Mouse (Mus musculus) MEL (cell line): ENCODE data around the gene Cd83. TPM values are rescaled to one million over a fixed set of nuclear protein-coding genes. Genes with fewer than 3 reads are reported as not detected.

Source experiments
- DNase-seq: peaks from one replicate; pipeline ENCODE4 v3.0.0; 2011; ENCODE audit warnings: low read depth, low spot score
- H3K27ac ChIP-seq: 2 replicates; pipeline ENCODE4 v1.5.1; 2012; ENCODE audit warnings: low read depth, mild to moderate bottlenecking, control low read depth, low read length, moderate library complexity; ENCODE audit not compliant: control insufficient read depth
- H3K27me3 ChIP-seq, 2 experiments: fragments of 150-350 bp in 1 of 2; sonication (generic) in 1 of 2; 2 replicates each; pipeline ENCODE4 v1.6.1; 2012; ENCODE audit warnings: low read length in 2 of 2, mild to moderate bottlenecking in 2 of 2, improper control_type of control experiment in 1 of 2, moderate library complexity in 1 of 2; ENCODE audit not compliant: insufficient read depth in 2 of 2, control insufficient read depth in 1 of 2
- H3K36me3 ChIP-seq, 2 experiments: 2 replicates each; pipeline ENCODE4 v1.6.1; 2012 to 2014; ENCODE audit warnings: low read length in 2 of 2, improper control_type of control experiment in 1 of 2, inconsistent platforms in 1 of 2, mild to moderate bottlenecking in 1 of 2; ENCODE audit not compliant: insufficient read depth in 2 of 2, control insufficient read depth in 1 of 2
- H3K4me1 ChIP-seq, 2 experiments: fragments of 150-350 bp in 1 of 2; sonication (generic) in 1 of 2; 2 replicates each; pipeline ENCODE4 v1.6.1; 2012; ENCODE audit warnings: low read length in 2 of 2, improper control_type of control experiment in 1 of 2, mild to moderate bottlenecking in 1 of 2; ENCODE audit not compliant: insufficient read depth in 2 of 2, control insufficient read depth in 1 of 2
- H3K4me3 ChIP-seq, 2 experiments: fragments of 150-350 bp in 1 of 2; sonication (generic) in 1 of 2; 2 replicates each; pipeline ENCODE4 v1.5.1; 2012; ENCODE audit warnings: low read depth in 2 of 2, low read length in 2 of 2, mild to moderate bottlenecking in 2 of 2, moderate library complexity in 2 of 2, control low read depth in 1 of 2, improper control_type of control experiment in 1 of 2; ENCODE audit not compliant: control insufficient read depth in 1 of 2, insufficient read depth in 1 of 2
- H3K79me2 ChIP-seq: 2 replicates; pipeline ENCODE4 v1.6.1; 2012; ENCODE audit warnings: mild to moderate bottlenecking, low read length, moderate library complexity; ENCODE audit not compliant: control insufficient read depth, poor library complexity, insufficient read depth
- H3K9ac ChIP-seq: 2 replicates; pipeline ENCODE4 v1.6.1; 2012; ENCODE audit warnings: low read depth, mild to moderate bottlenecking, control low read depth, low read length, moderate library complexity; ENCODE audit not compliant: control insufficient read depth, poor library complexity, severe bottlenecking
- H3K9me3 ChIP-seq: fragments of 150-350 bp; sonication (generic); replicated peaks from 2 replicates; pipeline ENCODE4 v1.6.1; 2012; ENCODE audit warnings: mild to moderate bottlenecking, low read length, improper control_type of control experiment, moderate library complexity; ENCODE audit not compliant: insufficient read depth
- CHD1 ChIP-seq: IDR thresholded peaks from 2 replicates; pipeline ENCODE4 v1.6.1; 2012; ENCODE audit warnings: low read depth, mild to moderate bottlenecking, inconsistent platforms, low read length, improper control_type of control experiment
- CTCF ChIP-seq, 3 experiments: IDR thresholded peaks in 2 of 3; conservative IDR thresholded peaks in 1 of 3; 2 replicates each; pipeline ENCODE4 v1.5.1; 2011 to 2012; ENCODE audit warnings: low read length in 3 of 3, low read depth in 2 of 3, mild to moderate bottlenecking in 2 of 3, improper control_type of control experiment in 1 of 3, inconsistent platforms in 1 of 3, mixed read lengths in 1 of 3, moderate library complexity in 1 of 3; ENCODE audit not compliant: control insufficient read depth in 1 of 3, insufficient read depth in 1 of 3, poor library complexity in 1 of 3, severe bottlenecking in 1 of 3
- E2F4 ChIP-seq: IDR thresholded peaks from 2 replicates; pipeline ENCODE4 v1.6.1; 2011; ENCODE audit warnings: low read depth, low read length, improper control_type of control experiment, borderline replicate concordance
- ETS1 ChIP-seq: IDR thresholded peaks from 2 replicates; pipeline ENCODE4 v1.6.1; 2012; ENCODE audit warnings: low read depth, mild to moderate bottlenecking, inconsistent platforms, low read length, improper control_type of control experiment, moderate library complexity
- GATA1 ChIP-seq: IDR thresholded peaks from 2 replicates; pipeline ENCODE4 v1.6.1; 2011; ENCODE audit warnings: low read depth, low read length, improper control_type of control experiment
- HCFC1 ChIP-seq: IDR thresholded peaks from 2 replicates; pipeline ENCODE4 v1.6.1; 2012; ENCODE audit warnings: low read depth, mild to moderate bottlenecking, inconsistent platforms, low read length, improper control_type of control experiment, moderate library complexity
- JUND ChIP-seq: IDR thresholded peaks from 2 replicates; pipeline ENCODE4 v1.6.1; 2011; ENCODE audit warnings: low read depth, mild to moderate bottlenecking, improper control_type of control experiment, low read length
- MAFK ChIP-seq: IDR thresholded peaks from 2 replicates; pipeline ENCODE4 v1.6.1; 2011; ENCODE audit warnings: low read depth, mild to moderate bottlenecking, low read length, improper control_type of control experiment, borderline replicate concordance
- MAX ChIP-seq: IDR thresholded peaks from 2 replicates; pipeline ENCODE4 v1.6.1; 2011; ENCODE audit warnings: low read length, improper control_type of control experiment
- MXI1 ChIP-seq: IDR thresholded peaks from 2 replicates; pipeline ENCODE4 v1.6.1; 2011; ENCODE audit warnings: mild to moderate bottlenecking, low read depth, low read length, improper control_type of control experiment
- NELFE ChIP-seq: IDR thresholded peaks from 2 replicates; pipeline ENCODE4 v1.6.1; 2011; ENCODE audit warnings: low read depth, low read length, improper control_type of control experiment
- NRF1 ChIP-seq: IDR thresholded peaks from 2 replicates; pipeline ENCODE4 v1.6.1; 2014; ENCODE audit warnings: low read depth, mild to moderate bottlenecking, inconsistent platforms, low read length, improper control_type of control experiment, moderate library complexity; ENCODE audit not compliant: poor library complexity, insufficient read depth, severe bottlenecking
- POLR2AphosphoS5 ChIP-seq: IDR thresholded peaks from 2 replicates; pipeline ENCODE4 v1.6.1; 2012; ENCODE audit warnings: low read depth, borderline replicate concordance, mild to moderate bottlenecking, inconsistent platforms, low read length, moderate library complexity, mixed read lengths
- RCOR1 ChIP-seq: IDR thresholded peaks from 2 replicates; pipeline ENCODE4 v1.6.1; 2012; ENCODE audit warnings: low read depth, mild to moderate bottlenecking, inconsistent platforms, low read length, improper control_type of control experiment
- TAL1 ChIP-seq: IDR thresholded peaks from 2 replicates; pipeline ENCODE4 v1.6.1; 2012; ENCODE audit warnings: mild to moderate bottlenecking, inconsistent platforms, low read length, moderate library complexity, mixed read lengths
- UBTF ChIP-seq: IDR thresholded peaks from 2 replicates; pipeline ENCODE4 v1.6.1; 2012; ENCODE audit warnings: low read depth, mild to moderate bottlenecking, inconsistent platforms, low read length, improper control_type of control experiment, moderate library complexity, borderline replicate concordance; ENCODE audit not compliant: insufficient read depth
- USF1 ChIP-seq: IDR thresholded peaks from 2 replicates; pipeline ENCODE4 v1.6.1; 2014; ENCODE audit warnings: low read depth, mild to moderate bottlenecking, inconsistent platforms, low read length, improper control_type of control experiment, moderate library complexity
- USF2 ChIP-seq, 2 experiments: IDR thresholded peaks; 2 replicates each; pipeline ENCODE4 v1.6.1; 2011 to 2012; ENCODE audit warnings: improper control_type of control experiment in 2 of 2, low read length in 2 of 2, borderline replicate concordance in 1 of 2, inconsistent platforms in 1 of 2, low read depth in 1 of 2, mild to moderate bottlenecking in 1 of 2; ENCODE audit not compliant: insufficient read depth in 1 of 2
- ZC3H11A ChIP-seq: IDR thresholded peaks from 2 replicates; pipeline ENCODE4 v1.6.1; 2012; ENCODE audit warnings: low read depth, mild to moderate bottlenecking, inconsistent platforms, low read length, improper control_type of control experiment
- ZKSCAN1 ChIP-seq: IDR thresholded peaks from 2 replicates; pipeline ENCODE4 v1.6.1; 2012; ENCODE audit warnings: low read depth, mild to moderate bottlenecking, inconsistent platforms, low read length, improper control_type of control experiment, moderate library complexity
- ZNF384 ChIP-seq: IDR thresholded peaks from 2 replicates; pipeline ENCODE4 v1.6.1; 2012; ENCODE audit warnings: low read depth, mild to moderate bottlenecking, inconsistent platforms, low read length, improper control_type of control experiment
- polyA plus RNA-seq, 2 experiments: library from polyadenylated mRNA; stranded (reverse) in 1 of 2; unstranded in 1 of 2; fragments of >175 nt in 1 of 2; fragments of >200 nt in 1 of 2; gene quantifications; 2 replicates each; pipeline versions ENCODE4 v1.2.1 to v1.2.4; 2012; ENCODE audit warnings: low replicate concordance in 2 of 2, low read depth in 1 of 2; ENCODE audit not compliant: insufficient read length in 2 of 2, insufficient read depth in 1 of 2, missing spikeins in 1 of 2
- total RNA-seq: library from RNA; depleted of rRNA; stranded (reverse); fragments of 300-350 nt; gene quantifications from 2 replicates; pipeline ENCODE4 v1.2.3, GENCODE M21; 2012

Cd83 gene
- total and polyA plus RNA-seq, 3 experiments = not detected

GRCm38 (mm10) chr13:43763301-43763994 is 21.1 kb upstream of the Cd83 start:
- no peak for DNase-seq
- Histone ChIP-seq H3K4me3 (no peak overlapping the region), H3K4me1 (no peaks in the 10 kb centered on the region), H3K27me3 (no peaks in the 10 kb centered on the region), H3K79me2 (no peaks in the 10 kb centered on the region), H3K27ac (no peak overlapping the region), H3K36me3 (no peaks in the 10 kb centered on the region), H3K9me3 (no peaks in the 10 kb centered on the region), H3K9ac (no peak overlapping the region)
- TF ChIP-seq POLR2AphosphoS5 = no peak

- TF ChIP-seq CTCF (IDR thresholded peaks at IDR 0.05 in 2 of 3, conservative IDR thresholded peaks at IDR 0.05 in 1 of 3; ENCODE audit: control insufficient read depth in 1 of 3, insufficient read depth in 1 of 3, low read depth in 2 of 3, low read length in 3 of 3, poor library complexity in 1 of 3, severe bottlenecking in 1 of 3) (no peak), ZC3H11A (no peak), USF1 (no peak), USF2 (IDR thresholded peaks at IDR 0.05; ENCODE audit: borderline replicate concordance in 1 of 2, insufficient read depth in 1 of 2, low read depth in 1 of 2, low read length in 2 of 2) (no peak), MXI1 (no peak), ZNF384 (no peak), MAX (no peak), ZKSCAN1 (no peak), GATA1 (no peak)
- TF ChIP-seq, all 39 proteins: peak for 0
- no peak overlapping the region for H3K27ac ChIP-seq
- no peak overlapping the region for H3K9ac ChIP-seq
Observed at GRCm38 (mm10) chr13:43763995-43764579, 20.5 kb upstream of the Cd83 start.

GRCm38 (mm10) chr13:43765293-43765814 is 19.2 kb upstream of the Cd83 start:
- Histone ChIP-seq H3K27me3 (no peaks in the 10 kb centered on the region), H3K9me3 (no peaks in the 10 kb centered on the region), H3K36me3 (no peaks in the 10 kb centered on the region), H3K4me3 (no peak overlapping the region), H3K9ac (no peak overlapping the region), H3K27ac (no peak overlapping the region), H3K79me2 (no peaks in the 10 kb centered on the region), H3K4me1 (no peaks in the 10 kb centered on the region)
- TF ChIP-seq RCOR1 (no peak), JUND (no peak), ETS1 (no peak), E2F4 (no peak), HCFC1 (no peak), USF1 (no peak), TAL1 (no peak), MAFK (no peak), NELFE (no peak), GATA1 (no peak), NRF1 (no peak), UBTF (no peak), CHD1 (no peak)
- DNase-seq = no peak

More at GRCm38 (mm10) chr13:43763995-43764579, 20.5 kb upstream of the Cd83 start:
- Histone ChIP-seq H3K36me3 (no peaks in the 10 kb centered on the region), H3K79me2 (no peaks in the 10 kb centered on the region), H3K9me3 (no peaks in the 10 kb centered on the region), H3K4me1 (no peaks in the 10 kb centered on the region), H3K27me3 (no peaks in the 10 kb centered on the region), H3K4me3 (no peak overlapping the region)
- no peak for DNase-seq
